Mouse (Mus musculus) midbrain, embryonic 13.5 days (tissue): ENCODE results near the gene Hrc. TPM values are rescaled to one million over a fixed set of nuclear protein-coding genes. Genes with fewer than 3 reads are reported as not detected.

Experiments
- ATAC-seq: fragments of 200-750 bp; cut with Nextera tagmentation; 2 replicates; pipeline ENCODE4 v1.8.0; 2017; ENCODE audit warnings: mild to moderate bottlenecking, moderate TSS enrichment, moderate library complexity
- H3K27ac ChIP-seq: fragments of 300-500 bp; sonication (generic); 2 replicates; pipeline ENCODE4 v1.5.1; 2015; ENCODE audit warnings: inconsistent platforms, mild to moderate bottlenecking, moderate library complexity
- H3K27me3 ChIP-seq: fragments of 300-500 bp; sonication (generic); 2 replicates; pipeline ENCODE4 v1.6.1; 2015; ENCODE audit warnings: mild to moderate bottlenecking, inconsistent platforms
- H3K36me3 ChIP-seq: fragments of 300-500 bp; sonication (generic); 2 replicates; pipeline ENCODE4 v1.6.1; 2015; ENCODE audit warnings: mild to moderate bottlenecking, inconsistent platforms
- H3K4me1 ChIP-seq: fragments of 300-500 bp; sonication (generic); replicated peaks from 2 replicates; pipeline ENCODE4 v1.6.1; 2015; ENCODE audit warnings: inconsistent platforms
- H3K4me2 ChIP-seq: fragments of 300-500 bp; sonication (generic); replicated peaks from 2 replicates; pipeline ENCODE4 v1.6.1; 2015; ENCODE audit warnings: moderate library complexity, mild to moderate bottlenecking, inconsistent platforms
- H3K4me3 ChIP-seq: fragments of 300-500 bp; sonication (generic); replicated peaks from 2 replicates; pipeline ENCODE4 v1.5.1; 2015; ENCODE audit warnings: mild to moderate bottlenecking, inconsistent platforms
- H3K9ac ChIP-seq: fragments of 300-500 bp; sonication (generic); replicated peaks from 2 replicates; pipeline ENCODE4 v1.6.1; 2015; ENCODE audit warnings: mild to moderate bottlenecking, inconsistent platforms
- H3K9me3 ChIP-seq: fragments of 300-500 bp; sonication (generic); 2 replicates; pipeline ENCODE4 v1.6.1; 2016; ENCODE audit warnings: mild to moderate bottlenecking, inconsistent platforms
- WGBS: fragments of 180-500 bp; shearing (Covaris S2); methylation state at CpG from one replicate; pipeline ENCODE4 v1.1.7; 2015; 5-methylcytosine and 5-hydroxymethylcytosine counted together
- polyA plus RNA-seq: library from polyadenylated mRNA; unstranded; fragments of >200 nt; fragmentation: Nextera tagmentation; extraction: Ambion mirVana; gene quantifications from 2 replicates; pipeline ENCODE4 v1.2.1, GENCODE M21; 2015

The Hrc gene
- polyA plus RNA-seq, 1 experiment from 2014 or later: 0.26 TPM

- Histone ChIP-seq H3K9me3 (no peaks in the 10 kb centered on the region), H3K4me2 (no peak overlapping the region), H3K4me3 (no peak overlapping the region), H3K27me3 (no peaks in the 10 kb centered on the region), H3K36me3 (no peaks in the 10 kb centered on the region), H3K4me1 (peaks cover 24% of the 10 kb centered on the region), H3K27ac (peak overlapping the region; percentile 25; the same call in 1 of the 2 replicates), H3K9ac (no peak overlapping the region)
- WGBS: 37% methylated on average over 10 of the region's 10 CpGs
- ATAC-seq: no peak
These were observed 22.2 kb upstream of the Hrc start for GRCm38 (mm10) chr7:45312686-45313453.

- Histone ChIP-seq H3K4me2 (no peak overlapping the region), H3K27ac (peak overlapping the region; percentile 25; the same call in 1 of the 2 replicates), H3K27me3 (no peaks in the 10 kb centered on the region), H3K9me3 (no peaks in the 10 kb centered on the region), H3K36me3 (no peaks in the 10 kb centered on the region), H3K9ac (no peak overlapping the region), H3K4me3 (no peak overlapping the region), H3K4me1 (peaks cover 24% of the 10 kb centered on the region)
- no peak for ATAC-seq
- WGBS: 46% methylated on average over 9 of the region's 9 CpGs
These were observed 21.6 kb upstream of the Hrc start for GRCm38 (mm10) chr7:45313495-45313894.

GRCm38 (mm10) chr7:45315182-45315701 is 19.8 kb upstream of the Hrc start:
- Histone ChIP-seq H3K9ac (no peak overlapping the region), H3K9me3 (no peaks in the 10 kb centered on the region), H3K4me2 (no peak overlapping the region), H3K4me3 (no peak overlapping the region), H3K27ac (no peak overlapping the region), H3K27me3 (no peaks in the 10 kb centered on the region), H3K36me3 (no peaks in the 10 kb centered on the region), H3K4me1 (peaks cover 9% of the 10 kb centered on the region)
- 88% methylated on average over 10 of the region's 10 CpGs for WGBS
- no peak for ATAC-seq

- Histone ChIP-seq H3K36me3 (no peaks in the 10 kb centered on the region), H3K4me1 (peaks cover 9% of the 10 kb centered on the region), H3K4me2 (no peak overlapping the region), H3K9me3 (no peaks in the 10 kb centered on the region), H3K27ac (no peak overlapping the region), H3K9ac (no peak overlapping the region), H3K27me3 (no peaks in the 10 kb centered on the region), H3K4me3 (no peak overlapping the region)
- WGBS: 95% methylated on average over 14 of the region's 14 CpGs
- no peak for ATAC-seq
These were observed 18.6 kb upstream of the Hrc start for GRCm38 (mm10) chr7:45316536-45316935.

- H3K27ac ChIP-seq: no peak overlapping the region
- no peak overlapping the region for H3K4me3 ChIP-seq
- H3K9ac ChIP-seq: no peak overlapping the region
- no peak overlapping the region for H3K4me2 ChIP-seq
- no peak for ATAC-seq
- H3K36me3 ChIP-seq: 0 out of 2 replicates have a peak, but pooled peaks cover 3% of the 10 kb centered on the region
- H3K27me3 ChIP-seq: no peaks in the 10 kb centered on the region
- no peaks in the 10 kb centered on the region for H3K4me1 ChIP-seq
- 88% methylated on average over 4 of the region's 4 CpGs for WGBS
- H3K9me3 ChIP-seq: peaks cover 4% of the 10 kb centered on the region; the same call in 1 of the 2 replicates
These were observed 12.8 kb upstream of the Hrc start for GRCm38 (mm10) chr7:45322245-45322644.

GRCm38 (mm10) chr7:45323069-45323468 is 12.0 kb upstream of the Hrc start:
- H3K27ac ChIP-seq: no peak overlapping the region
- WGBS: 92% methylated on average over 5 of the region's 5 CpGs
- no peak for ATAC-seq
- no peak overlapping the region for H3K4me2 ChIP-seq
- no peaks in the 10 kb centered on the region for H3K4me1 ChIP-seq
- H3K9me3 ChIP-seq: peaks cover 4% of the 10 kb centered on the region; the same call in 1 of the 2 replicates
- H3K27me3 ChIP-seq: no peaks in the 10 kb centered on the region
- no peak overlapping the region for H3K4me3 ChIP-seq
- H3K9ac ChIP-seq: no peak overlapping the region
- H3K36me3 ChIP-seq: 0 out of 2 replicates have a peak, but pooled peaks cover 3% of the 10 kb centered on the region

GRCm38 (mm10) chr7:45325800-45326199 is 9.3 kb upstream of the Hrc start:
- Histone ChIP-seq H3K9me3 (peaks cover 4% of the 10 kb centered on the region; the same call in 1 of the 2 replicates), H3K4me2 (no peak overlapping the region), H3K4me3 (no peak overlapping the region), H3K9ac (no peak overlapping the region), H3K4me1 (no peaks in the 10 kb centered on the region), H3K27ac (no peak overlapping the region), H3K36me3 (0 out of 2 replicates have a peak, but pooled peaks cover 3% of the 10 kb centered on the region), H3K27me3 (no peaks in the 10 kb centered on the region)
- ATAC-seq: no peak

- H3K36me3 ChIP-seq: 0 out of 2 replicates have a peak, but pooled peaks cover 3% of the 10 kb centered on the region
- 85% methylated on average over 13 of the region's 13 CpGs for WGBS
- H3K9me3 ChIP-seq: peaks cover 4% of the 10 kb centered on the region; the same call in 1 of the 2 replicates
These were observed 6.1 kb upstream of the Hrc start for GRCm38 (mm10) chr7:45328841-45329475.

GRCm38 (mm10) chr7:45331502-45331901 is 3.6 kb upstream of the Hrc start:
- Histone ChIP-seq H3K9me3 (no peaks in the 10 kb centered on the region), H3K4me1 (peaks cover 29% of the 10 kb centered on the region), H3K9ac (no peak overlapping the region), H3K4me3 (no peak overlapping the region), H3K36me3 (no peaks in the 10 kb centered on the region), H3K27me3 (peaks cover 15% of the 10 kb centered on the region; the same call in 1 of the 2 replicates), H3K4me2 (no peak overlapping the region), H3K27ac (no peak overlapping the region)
- WGBS: 83% methylated on average over 6 of the region's 6 CpGs
- no peak for ATAC-seq

More at GRCm38 (mm10) chr7:45328841-45329475, 6.1 kb upstream of the Hrc start:
- no peak overlapping the region for H3K4me3 ChIP-seq
- H3K4me1 ChIP-seq: peaks cover 20% of the 10 kb centered on the region
- no peak overlapping the region for H3K9ac ChIP-seq
- ATAC-seq: no peak
- no peak overlapping the region for H3K4me2 ChIP-seq
- H3K27me3 ChIP-seq: 0 out of 2 replicates have a peak, but pooled peaks cover 8% of the 10 kb centered on the region
- no peak overlapping the region for H3K27ac ChIP-seq

GRCm38 (mm10) chr7:45332685-45333425 is 2.2 kb upstream of the Hrc start:
- Histone ChIP-seq H3K27me3 (peaks cover 24% of the 10 kb centered on the region), H3K4me3 (peak overlapping the region; percentile 56), H3K27ac (no peak overlapping the region), H3K4me2 (peak overlapping the region; percentile 88), H3K4me1 (peaks cover 29% of the 10 kb centered on the region), H3K9ac (peak overlapping the region; percentile 74), H3K36me3 (no peaks in the 10 kb centered on the region), H3K9me3 (no peaks in the 10 kb centered on the region)
- whole genome bisulfite sequencing: 4% methylated on average over 22 of the region's 22 CpGs
- peak; percentile 64 for ATAC-seq

GRCm38 (mm10) chr7:45333431-45333982 is 1.6 kb upstream of the Hrc start, which contains the start of gene Trpm4:
Gene Trpm4, minus strand, starts transcription at chr7:45333780.
- H3K4me3 ChIP-seq: peak within 1 kb of the TSS; percentile 56
- no peaks in the 10 kb centered on the region for H3K36me3 ChIP-seq
- peaks cover 35% of the 10 kb centered on the region for H3K4me1 ChIP-seq
- peak; percentile 60 for ATAC-seq
- no peaks in the 10 kb centered on the region for H3K9me3 ChIP-seq
- peaks cover 28% of the 10 kb centered on the region for H3K27me3 ChIP-seq
- WGBS: under 1% methylated on average over 38 of the region's 38 CpGs
- H3K4me2 ChIP-seq: peak within 1 kb of the TSS; percentile 88
- peak within 1 kb of the TSS; percentile 74 for H3K9ac ChIP-seq
- no peak within 1 kb of the TSS for H3K27ac ChIP-seq
